Mouse (Mus musculus): ENCODE data around the gene Zscan4-ps1.
"Not testable (repeated sequence)": the region's sequence is repeated elsewhere in the genome, so short reads cannot be mapped to it uniquely, and the experiment has no call there.

Gene Zscan4-ps1

GRCm38 (mm10) chr7:11069591-11069990, at the start of gene Zscan4-ps1:
Zscan4-ps1 (minus strand) TSS chr7:11069691.
- DNase-seq (ENCODE audit: low read depth in 2 of 2, low spot score in 2 of 2) = not testable (repeated sequence)

Data from CD8-positive naive resting alpha-beta T cell, adult 2 months (primary cell).